Mouse (Mus musculus): Measurements from ENCODE around the gene Ms4a4c.

- TF ChIP-seq GATA1 (IDR thresholded peaks at IDR 0.05; ENCODE audit: borderline replicate concordance, low read length) = no peak
- TF ChIP-seq FLI1 (IDR thresholded peaks at IDR 0.05; ENCODE audit: low read length) = no peak
Measured at GRCm38 (mm10) chr19:11443338-11443737, 38.8 kb downstream of the Ms4a4c start, which contains the start of gene Ms4a4b.
